Mouse (Mus musculus) brown adipose tissue, adult 24 weeks (tissue): Measurements from ENCODE around the gene Aagab. TPM values are rescaled to one million over a fixed set of nuclear protein-coding genes. Genes with fewer than 3 reads are reported as not detected.

ENCODE experiments used
- H3K27ac ChIP-seq: fragments of 200-500 bp; replicated peaks from 2 replicates; pipeline ENCODE4 v1.5.1; 2012; ENCODE audit warnings: low read depth, mild to moderate bottlenecking, low read length
- H3K4me1 ChIP-seq: fragments of 200-500 bp; 2 replicates; pipeline ENCODE4 v1.6.1; 2012; ENCODE audit warnings: low read length, mixed read lengths; ENCODE audit not compliant: control insufficient read depth, insufficient read depth, insufficient read length
- H3K4me3 ChIP-seq: fragments of 200-500 bp; 2 replicates; pipeline ENCODE4 v1.5.1; 2012; ENCODE audit warnings: low read depth, mild to moderate bottlenecking, low read length, moderate library complexity; ENCODE audit not compliant: insufficient read depth
- polyA plus RNA-seq: library from polyadenylated mRNA; stranded (reverse); fragments of >200 nt; gene quantifications from 2 replicates; pipeline ENCODE4 v1.2.4, GENCODE M21; 2012; ENCODE audit not compliant: missing spikeins, insufficient read depth, insufficient read length

Gene Aagab
- polyA plus RNA-seq, 1 experiment, result 9.2 TPM

DNA sequence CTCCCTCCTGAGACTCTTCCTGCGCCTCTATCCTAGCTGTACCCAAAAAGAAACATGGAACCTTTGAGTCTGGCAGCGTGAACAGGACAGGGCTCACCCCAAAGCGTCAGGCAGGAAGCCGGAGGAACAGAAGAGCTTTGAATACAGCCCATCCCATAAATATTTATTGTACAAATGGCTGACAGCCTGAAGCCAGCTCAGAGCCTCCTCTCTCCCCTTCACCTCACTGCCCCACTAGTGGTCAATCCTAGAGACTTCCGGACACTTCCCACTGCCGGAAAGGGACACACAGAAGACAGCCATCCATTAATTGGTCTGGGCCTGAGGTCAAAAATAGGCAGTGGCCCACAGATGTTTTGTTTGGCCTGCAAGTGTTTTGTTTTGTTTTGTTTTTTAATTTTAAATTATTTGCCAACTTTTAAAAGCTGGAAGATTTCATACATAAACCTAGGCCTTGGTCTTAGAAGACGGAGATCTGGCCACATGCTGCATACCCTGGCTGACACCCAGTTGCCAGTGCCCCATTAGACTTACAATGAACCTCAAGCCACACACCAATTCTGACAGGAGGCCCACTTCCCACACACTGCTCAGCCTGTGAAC is 85.1 kb downstream of the Aagab start:
- H3K4me1 ChIP-seq, result peaks cover 10% of the 10 kb centered on the region
- H3K27ac ChIP-seq, result no peak overlapping the region
- no peak overlapping the region for H3K4me3 ChIP-seq

DNA sequence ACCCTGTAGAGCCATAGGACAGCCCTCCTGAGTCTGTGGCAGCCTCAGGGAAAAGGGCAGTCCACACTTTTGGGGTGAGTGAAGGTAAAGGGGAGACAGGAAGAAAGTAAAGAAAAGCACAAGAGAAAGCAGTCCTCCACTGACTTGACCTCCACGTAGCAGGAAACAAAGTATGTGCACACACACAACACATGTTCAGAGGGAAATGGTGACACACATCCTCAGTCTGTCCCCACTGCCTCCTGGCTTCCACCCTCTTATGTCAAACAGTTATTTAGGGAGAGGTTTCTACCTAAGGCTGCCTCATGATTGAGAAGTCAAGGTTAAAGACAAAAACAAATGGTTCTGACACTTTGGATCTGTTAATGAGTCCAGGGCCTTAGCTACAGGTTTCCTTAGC is 88.1 kb downstream of the Aagab start:
- Histone ChIP-seq H3K4me1 (peaks cover under 1% of the 10 kb centered on the region; the same call in 1 of the 2 replicates), H3K27ac (no peak overlapping the region), H3K4me3 (no peak overlapping the region)

DNA sequence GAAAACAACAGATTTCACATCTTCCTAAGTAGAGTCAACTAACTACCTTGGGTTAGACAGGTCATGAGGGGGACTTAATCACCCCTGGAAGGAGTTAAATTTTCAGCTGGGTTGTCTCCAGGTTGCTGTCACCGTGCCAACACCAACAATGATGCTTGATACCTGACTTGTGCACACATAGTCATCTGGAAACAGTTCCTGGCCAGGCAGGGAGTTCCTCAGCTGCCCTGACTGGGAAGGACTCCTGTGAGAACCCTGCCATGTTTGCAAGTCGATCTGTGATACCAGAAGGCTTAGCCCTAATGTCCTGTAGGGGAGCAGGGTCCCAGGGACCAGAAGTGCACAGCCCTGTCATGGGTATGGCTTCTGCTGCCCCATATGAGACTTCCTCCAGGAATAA is 89.5 kb downstream of the Aagab start:
- Histone ChIP-seq H3K4me1 (peaks cover 7% of the 10 kb centered on the region), H3K4me3 (no peak overlapping the region), H3K27ac (no peak overlapping the region)

Other genes with a start within 250 kb of the Aagab start
- gene Map2k5, start 224.8 kb upstream of the Aagab start, polyA plus RNA-seq, result 15.9 and 23.1 TPM in 2 replicates
- gene 2300009A05Rik, start 203.4 kb upstream of the Aagab start, polyA plus RNA-seq, result 79.9 and 109 TPM in 2 replicates
- not detected in 2 replicates for gene Iqch, start 167 bp upstream of the Aagab start, polyA plus RNA-seq
- 6.3 and 10.3 TPM in 2 replicates for gene Smad3, start 155.3 kb downstream of the Aagab start, polyA plus RNA-seq